Mouse (Mus musculus): ENCODE data around the gene Aldh9a1. TPM values are rescaled to one million over a fixed set of nuclear protein-coding genes. Genes with fewer than 3 reads are reported as not detected.

The Aldh9a1 gene
- polyA plus RNA-seq, 1 experiment: not detected

- WGBS: 91% methylated on average over 4 of the region's 4 CpGs
- Histone ChIP-seq H3K27ac (ENCODE audit: insufficient read depth, low read depth, low read length) (no peak overlapping the region), H3K4me1 (ENCODE audit: control insufficient read depth, insufficient read depth, low read length) (peaks cover 21% of the 10 kb centered on the region), H3K4me3 (ENCODE audit: insufficient read depth, low read depth, low read length) (no peak overlapping the region)
- TF ChIP-seq POLR2A (IDR thresholded peaks at IDR 0.05; ENCODE audit: insufficient read depth, low read depth, low read length) (no peak), CTCF (IDR thresholded peaks at IDR 0.05; ENCODE audit: insufficient read depth, low read depth, low read length) (no peak)
Observed at GRCm38 (mm10) chr1:167368018-167368417, 18.2 kb downstream of the Aldh9a1 start.

GRCm38 (mm10) chr1:167368513-167368912 lies 18.7 kb downstream of the Aldh9a1 start:
- Histone ChIP-seq H3K4me3 (ENCODE audit: insufficient read depth, low read depth, low read length) (no peak overlapping the region), H3K4me1 (ENCODE audit: control insufficient read depth, insufficient read depth, low read length) (peaks cover 19% of the 10 kb centered on the region), H3K27ac (ENCODE audit: insufficient read depth, low read depth, low read length) (peak overlapping the region; percentile 9; the same call in 1 of the 2 replicates)
- TF ChIP-seq CTCF (IDR thresholded peaks at IDR 0.05; ENCODE audit: insufficient read depth, low read depth, low read length) (no peak), POLR2A (IDR thresholded peaks at IDR 0.05; ENCODE audit: insufficient read depth, low read depth, low read length) (no peak)
- 73% methylated on average over 7 of the region's 7 CpGs for WGBS

GRCm38 (mm10) chr1:167369905-167370304 lies 20.1 kb downstream of the Aldh9a1 start:
- TF ChIP-seq CTCF (IDR thresholded peaks at IDR 0.05; ENCODE audit: insufficient read depth, low read depth, low read length): peak; percentile 71
- no peak for TF ChIP-seq POLR2A (IDR thresholded peaks at IDR 0.05; ENCODE audit: insufficient read depth, low read depth, low read length)
- 10% methylated on average over 7 of the region's 7 CpGs for WGBS
- Histone ChIP-seq H3K4me3 (ENCODE audit: insufficient read depth, low read depth, low read length) (no peak overlapping the region), H3K27ac (ENCODE audit: insufficient read depth, low read depth, low read length) (no peak overlapping the region), H3K4me1 (ENCODE audit: control insufficient read depth, insufficient read depth, low read length) (peaks cover 20% of the 10 kb centered on the region)

GRCm38 (mm10) chr1:167372739-167373138 lies 22.9 kb downstream of the Aldh9a1 start:
- Histone ChIP-seq H3K4me1 (ENCODE audit: control insufficient read depth, insufficient read depth, low read length) (peaks cover 10% of the 10 kb centered on the region), H3K4me3 (ENCODE audit: insufficient read depth, low read depth, low read length) (no peak overlapping the region), H3K27ac (ENCODE audit: insufficient read depth, low read depth, low read length) (no peak overlapping the region)
- TF ChIP-seq CTCF (IDR thresholded peaks at IDR 0.05; ENCODE audit: insufficient read depth, low read depth, low read length) (no peak), POLR2A (IDR thresholded peaks at IDR 0.05; ENCODE audit: insufficient read depth, low read depth, low read length) (no peak)
- 92% methylated on average over 7 of the region's 7 CpGs for WGBS

GRCm38 (mm10) chr1:167374003-167374784 lies 24.4 kb downstream of the Aldh9a1 start:
- 30% methylated on average over 15 of the region's 15 CpGs for WGBS
- Histone ChIP-seq H3K4me3 (ENCODE audit: insufficient read depth, low read depth, low read length) (no peak overlapping the region), H3K27ac (ENCODE audit: insufficient read depth, low read depth, low read length) (no peak overlapping the region), H3K4me1 (ENCODE audit: control insufficient read depth, insufficient read depth, low read length) (peaks cover 15% of the 10 kb centered on the region)
- TF ChIP-seq CTCF (IDR thresholded peaks at IDR 0.05; ENCODE audit: insufficient read depth, low read depth, low read length) (no peak), POLR2A (IDR thresholded peaks at IDR 0.05; ENCODE audit: insufficient read depth, low read depth, low read length) (no peak)

- WGBS: 80% methylated on average over 2 of the region's 2 CpGs
- no peak overlapping the region for H3K4me3 ChIP-seq (ENCODE audit: insufficient read depth, low read depth, low read length)
- TF ChIP-seq POLR2A (IDR thresholded peaks at IDR 0.05; ENCODE audit: insufficient read depth, low read depth, low read length) (no peak), CTCF (IDR thresholded peaks at IDR 0.05; ENCODE audit: insufficient read depth, low read depth, low read length) (no peak)
- H3K4me1 ChIP-seq (ENCODE audit: control insufficient read depth, insufficient read depth, low read length): peaks cover 15% of the 10 kb centered on the region
- no peak overlapping the region for H3K27ac ChIP-seq (ENCODE audit: insufficient read depth, low read depth, low read length)
Observed at GRCm38 (mm10) chr1:167374942-167375341, 25.2 kb downstream of the Aldh9a1 start.

GRCm38 (mm10) chr1:167378019-167378418 lies 28.2 kb downstream of the Aldh9a1 start:
- TF ChIP-seq CTCF (IDR thresholded peaks at IDR 0.05; ENCODE audit: insufficient read depth, low read depth, low read length) (no peak), POLR2A (IDR thresholded peaks at IDR 0.05; ENCODE audit: insufficient read depth, low read depth, low read length) (no peak)
- Histone ChIP-seq H3K27ac (ENCODE audit: insufficient read depth, low read depth, low read length) (no peak overlapping the region), H3K4me3 (ENCODE audit: insufficient read depth, low read depth, low read length) (no peak overlapping the region), H3K4me1 (ENCODE audit: control insufficient read depth, insufficient read depth, low read length) (peaks cover 18% of the 10 kb centered on the region)
- WGBS: 48% methylated on average over 6 of the region's 6 CpGs

GRCm38 (mm10) chr1:167379751-167380150 lies 30.0 kb downstream of the Aldh9a1 start:
- peaks cover 13% of the 10 kb centered on the region for H3K4me1 ChIP-seq (ENCODE audit: control insufficient read depth, insufficient read depth, low read length)
- no peak overlapping the region for H3K27ac ChIP-seq (ENCODE audit: insufficient read depth, low read depth, low read length)
- H3K4me3 ChIP-seq (ENCODE audit: insufficient read depth, low read depth, low read length): no peak overlapping the region
- no peak for TF ChIP-seq POLR2A (IDR thresholded peaks at IDR 0.05; ENCODE audit: insufficient read depth, low read depth, low read length)
- no peak for TF ChIP-seq CTCF (IDR thresholded peaks at IDR 0.05; ENCODE audit: insufficient read depth, low read depth, low read length)
- 86% methylated on average over 5 of the region's 5 CpGs for WGBS

GRCm38 (mm10) chr1:167380223-167380622 lies 30.4 kb downstream of the Aldh9a1 start:
- WGBS: 94% methylated on average over 2 of the region's 2 CpGs
- H3K4me3 ChIP-seq (ENCODE audit: insufficient read depth, low read depth, low read length): no peak overlapping the region
- no peak overlapping the region for H3K27ac ChIP-seq (ENCODE audit: insufficient read depth, low read depth, low read length)
- TF ChIP-seq POLR2A (IDR thresholded peaks at IDR 0.05; ENCODE audit: insufficient read depth, low read depth, low read length) (no peak), CTCF (IDR thresholded peaks at IDR 0.05; ENCODE audit: insufficient read depth, low read depth, low read length) (no peak)
- H3K4me1 ChIP-seq (ENCODE audit: control insufficient read depth, insufficient read depth, low read length): peaks cover 12% of the 10 kb centered on the region
